Mouse (Mus musculus) layer of hippocampus, adult 2 months (tissue): ENCODE measurements at regions not wholly inside any gene's neighbourhood (a gene's known extent, or its start where the extent isn't known, plus 50 kb on each side); places are given as distances from the start of the nearest gene placed in this dataset.
A peak's percentile ranks its signal among the peaks of the same experiment; 100 is the strongest.

Experiments used
- DNase-seq, 2 experiments: peaks; one replicate each; pipeline ENCODE4 v3.0.0; 2022; ENCODE audit warnings: low spot score in 2 of 2
- H3K27ac ChIP-seq: fragments of 200-600 bp; 2 replicates; pipeline ENCODE4 v1.8.1; 2022
- H3K4me3 ChIP-seq: fragments of 200-600 bp; 2 replicates; pipeline ENCODE4 v1.8.1; 2022; ENCODE audit warnings: mild to moderate bottlenecking
- CTCF ChIP-seq: fragments of 200-600 bp; conservative IDR thresholded peaks from 2 replicates; pipeline ENCODE4 v1.8.1; 2022; ENCODE audit warnings: antibody characterized with exemption, mild to moderate bottlenecking, moderate library complexity

GRCm38 (mm10) chr9:30140188-30140587 is 177.2 kb upstream of the Ntm start:
- DNase-seq = peak; percentile 77 to 80
- no peak overlapping the region for H3K4me3 ChIP-seq
- no peak overlapping the region for H3K27ac ChIP-seq
- TF ChIP-seq CTCF = no peak

GRCm38 (mm10) chr9:30141186-30141585 is 178.2 kb upstream of the Ntm start:
- Histone ChIP-seq H3K4me3 (no peak overlapping the region), H3K27ac (no peak overlapping the region)
- DNase-seq = no peak
- TF ChIP-seq CTCF = no peak

GRCm38 (mm10) chr9:30142806-30143458 is 180.0 kb upstream of the Ntm start:
- Histone ChIP-seq H3K4me3 (no peak overlapping the region), H3K27ac (no peak overlapping the region)
- DNase-seq = no peak
- no peak for TF ChIP-seq CTCF

DNA sequence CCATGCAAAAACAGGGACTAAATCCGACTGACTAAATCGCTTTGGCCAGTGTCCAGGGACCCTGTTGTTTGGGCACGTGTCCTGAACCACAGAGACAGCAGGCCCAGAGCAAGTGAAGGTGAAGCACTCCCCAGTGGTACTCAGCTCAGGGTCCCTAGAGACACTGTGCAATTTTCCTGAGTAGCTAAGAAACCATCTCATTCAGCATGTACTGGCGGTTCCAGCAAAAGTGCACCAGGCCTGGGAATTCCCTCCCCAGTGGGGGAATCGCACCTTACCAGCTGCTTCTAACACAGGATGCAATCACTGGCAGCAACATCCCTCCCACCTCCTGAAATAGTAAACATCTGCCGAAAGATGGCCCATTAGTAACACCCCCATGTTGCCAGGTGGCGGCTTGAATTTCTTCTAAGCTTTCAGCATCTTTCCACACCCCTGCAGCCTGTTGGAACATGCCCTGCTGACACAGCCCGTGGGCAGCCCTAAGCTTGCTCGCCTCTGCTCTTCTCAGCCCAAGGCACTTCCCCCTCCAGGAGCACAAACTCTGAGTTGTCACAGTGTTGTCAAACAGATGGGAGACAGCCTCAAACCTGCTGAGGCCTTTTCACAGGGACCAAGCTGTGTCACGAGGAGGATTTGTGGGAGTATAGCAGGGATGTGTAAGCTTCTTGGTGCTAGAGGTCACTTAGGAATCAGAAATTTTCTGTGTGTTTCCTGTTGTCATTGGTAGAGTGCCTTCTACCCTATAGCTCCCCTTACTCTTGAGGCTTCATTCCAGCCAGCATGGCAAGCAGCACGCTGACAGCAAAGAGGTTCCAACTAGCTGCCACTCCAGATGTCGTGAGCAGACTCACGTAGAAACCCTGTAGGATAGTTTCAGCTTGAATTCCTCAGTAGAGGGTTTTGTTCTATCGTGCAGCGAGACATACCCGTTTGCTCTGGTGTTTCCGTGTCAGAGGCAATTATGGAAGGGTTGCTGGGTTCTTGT is 186.8 kb upstream of the Ntm start:
- H3K27ac ChIP-seq = no peak overlapping the region
- H3K4me3 ChIP-seq = no peak overlapping the region

GRCm38 (mm10) chr9:30151173-30151572 is 188.2 kb upstream of the Ntm start:
- Histone ChIP-seq H3K27ac (no peak overlapping the region), H3K4me3 (no peak overlapping the region)
- DNase-seq = no peak
- no peak for TF ChIP-seq CTCF

More for the DNA sequence above, 186.8 kb upstream of the Ntm start:
- DNase-seq = no peak
- TF ChIP-seq CTCF = no peak

GRCm38 (mm10) chr9:30166235-30166752 is 203.4 kb upstream of the Ntm start:
- no peak overlapping the region for H3K27ac ChIP-seq
- no peak overlapping the region for H3K4me3 ChIP-seq
- DNase-seq = no peak
- TF ChIP-seq CTCF = no peak

DNA sequence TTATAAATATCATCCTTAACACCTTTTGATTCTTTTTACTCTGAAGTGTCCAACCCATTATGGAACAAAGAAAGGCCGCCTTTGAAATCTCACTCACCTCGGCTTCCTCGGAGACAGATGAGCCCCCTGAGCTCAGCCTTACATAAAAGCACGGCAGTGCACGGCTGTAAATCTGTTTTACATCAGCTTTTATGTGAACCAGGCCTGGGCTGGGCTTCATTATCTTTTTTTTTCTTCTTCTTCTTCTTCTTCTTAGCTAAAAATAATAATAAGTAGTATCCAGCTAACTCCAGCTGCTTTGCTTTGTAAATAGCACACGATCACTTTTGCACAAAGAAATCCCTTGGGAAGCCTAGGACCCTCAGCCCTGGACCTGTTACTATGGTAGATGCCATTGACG is 204.3 kb upstream of the Ntm start:
- no peak for TF ChIP-seq CTCF
- DNase-seq = no peak
- Histone ChIP-seq H3K27ac (no peak overlapping the region), H3K4me3 (no peak overlapping the region)

DNA sequence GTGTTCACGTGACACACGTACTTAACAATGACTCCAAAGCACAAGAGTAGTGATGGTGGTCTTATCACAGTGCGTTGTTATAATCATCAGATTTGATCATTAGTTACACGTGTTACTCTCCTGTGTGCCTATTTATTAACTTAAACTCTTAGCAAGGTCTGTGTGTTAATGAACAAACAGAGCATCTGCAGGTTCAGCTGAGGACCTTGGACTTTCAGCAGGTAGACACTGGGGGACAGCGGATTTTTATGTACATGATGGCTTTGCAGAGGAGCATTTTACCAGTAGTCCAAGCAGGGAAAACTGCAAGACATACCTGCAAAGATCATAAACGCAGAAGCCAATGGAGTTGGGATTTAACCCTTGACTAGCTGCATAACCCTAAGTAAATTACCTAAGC is 211.7 kb upstream of the Ntm start:
- H3K4me3 ChIP-seq = no peak overlapping the region
- no peak overlapping the region for H3K27ac ChIP-seq
- DNase-seq = no peak
- no peak for TF ChIP-seq CTCF

DNA sequence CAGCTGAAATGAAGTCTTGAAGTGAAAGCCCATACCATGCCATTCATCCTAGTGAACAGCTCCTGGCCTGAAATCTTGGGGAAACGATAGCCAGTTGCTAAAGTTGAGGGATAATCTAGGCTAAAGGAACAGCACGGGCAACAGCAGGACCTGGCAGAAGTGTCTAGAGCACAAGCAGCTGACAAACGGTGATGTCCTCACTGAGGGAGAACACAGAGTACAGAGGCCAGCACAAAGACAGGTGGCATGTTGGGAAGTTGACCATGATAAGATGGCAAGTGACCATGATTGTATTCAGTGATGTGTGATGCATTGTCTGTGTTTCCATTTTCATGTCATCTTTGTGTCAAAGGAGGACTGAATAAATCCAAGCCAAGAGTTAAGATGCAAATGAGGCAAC is 212.4 kb upstream of the Ntm start:
- no peak overlapping the region for H3K27ac ChIP-seq
- H3K4me3 ChIP-seq = no peak overlapping the region
- DNase-seq = no peak
- no peak for TF ChIP-seq CTCF

DNA sequence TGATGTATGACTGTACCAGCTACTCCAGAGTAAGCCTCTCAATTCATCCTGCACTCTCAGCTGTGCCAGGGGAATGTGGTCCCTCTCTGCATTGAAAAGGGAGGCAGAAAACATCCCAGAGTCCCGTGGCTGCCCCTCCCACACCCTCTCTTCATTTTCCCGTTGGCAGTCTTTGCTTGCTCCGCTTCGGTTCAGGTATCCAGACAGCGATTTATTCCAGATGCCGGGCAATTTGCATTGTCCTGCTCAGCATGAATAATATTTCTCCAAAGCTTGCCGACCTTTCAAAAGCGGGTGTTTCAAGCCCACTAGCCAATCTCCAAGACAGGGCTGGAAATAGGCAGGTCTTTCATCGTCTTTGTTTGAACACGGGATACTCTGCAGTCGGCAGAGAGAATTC is 220.5 kb upstream of the Ntm start:
- Histone ChIP-seq H3K27ac (no peak overlapping the region), H3K4me3 (no peak overlapping the region)
- no peak for DNase-seq
- TF ChIP-seq CTCF = no peak

DNA sequence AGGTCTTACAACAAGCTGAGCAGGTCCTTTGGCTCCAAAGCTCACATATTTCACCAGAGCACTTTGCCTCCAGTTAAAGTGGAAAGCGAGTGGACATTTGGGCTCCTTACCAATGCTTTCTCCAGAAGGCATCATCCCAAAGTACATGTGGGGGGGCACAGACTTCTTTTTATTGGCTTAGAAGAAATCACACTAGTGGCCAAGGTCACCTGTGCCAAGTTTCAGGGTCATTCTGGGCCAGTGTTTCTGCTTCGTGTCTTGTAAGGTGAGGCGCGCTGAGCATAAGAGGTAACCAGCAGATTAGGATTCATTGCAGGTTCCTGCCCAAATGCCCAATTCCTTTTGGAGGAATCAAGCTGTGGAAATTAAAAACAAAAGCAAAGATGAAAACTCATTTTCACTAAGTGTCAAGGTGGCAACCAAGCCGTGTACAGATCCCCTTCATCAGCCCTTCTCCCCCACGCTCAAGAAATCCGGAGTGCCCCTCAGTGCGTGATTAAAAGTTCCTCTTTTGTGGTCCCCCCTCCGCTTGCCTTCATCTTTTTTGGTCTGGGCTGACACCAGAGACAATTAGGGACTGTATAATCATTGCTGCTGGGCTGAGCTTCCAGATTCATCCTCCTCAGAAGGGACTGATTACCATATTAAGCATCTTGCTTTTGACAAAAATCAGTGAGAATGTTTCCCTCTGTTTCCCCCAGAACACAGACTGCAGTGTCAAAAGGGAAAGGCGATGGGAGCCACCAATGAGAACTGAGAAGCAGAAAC is 222.2 kb upstream of the Ntm start:
- no peak for TF ChIP-seq CTCF
- DNase-seq = no peak
- Histone ChIP-seq H3K27ac (no peak overlapping the region), H3K4me3 (no peak overlapping the region)

DNA sequence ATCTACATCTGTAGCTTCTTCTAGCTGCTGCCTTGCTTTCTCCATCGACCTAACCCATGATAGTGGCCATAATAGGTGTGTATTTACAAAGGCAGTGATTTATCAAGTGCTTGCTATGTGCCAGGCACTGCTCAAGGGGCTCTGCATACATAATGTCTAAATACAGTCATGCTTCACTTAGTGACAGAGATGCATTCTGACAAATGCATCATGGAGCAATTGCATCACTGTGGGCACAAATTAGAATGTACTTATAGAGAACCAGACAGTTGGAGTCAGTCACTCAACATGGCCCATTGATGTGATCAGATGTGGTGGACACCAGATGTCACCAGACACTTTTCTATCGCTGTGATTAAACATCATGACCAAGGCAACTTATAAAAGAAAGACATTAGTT is 223.3 kb upstream of the Ntm start:
- Histone ChIP-seq H3K27ac (no peak overlapping the region), H3K4me3 (no peak overlapping the region)
- no peak for DNase-seq
- no peak for TF ChIP-seq CTCF

- no peak overlapping the region for H3K27ac ChIP-seq
- no peak for TF ChIP-seq CTCF
- no peak overlapping the region for H3K4me3 ChIP-seq
- DNase-seq = no peak
These were observed 227.1 kb upstream of the Ntm start for GRCm38 (mm10) chr9:30190078-30190477.
